ENCODE assay signal across 16 mouse cellular contexts in the genomic region with DNA sequence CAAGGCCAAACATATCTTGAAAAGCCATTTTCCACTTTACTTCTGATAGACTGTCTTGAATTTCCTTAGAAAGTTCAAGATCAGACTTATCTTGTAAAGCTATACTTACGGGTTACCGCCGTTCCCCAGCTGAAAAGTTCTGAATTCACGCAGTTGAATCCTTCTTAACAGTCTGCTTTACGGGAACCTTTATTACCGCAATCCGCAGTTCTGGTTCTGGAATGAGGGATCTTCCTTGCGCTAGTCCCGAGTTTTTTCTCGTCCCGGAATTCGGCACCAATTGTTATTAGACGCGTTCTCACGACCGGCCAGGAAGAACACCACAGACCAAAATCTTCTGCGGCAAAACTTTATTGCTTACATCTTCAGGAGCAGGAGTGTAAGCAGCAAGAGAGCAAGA. TPM values are rescaled to one million over a fixed set of nuclear protein-coding genes. Genes with fewer than 3 reads are reported as not detected.
A peak's percentile ranks its signal among the peaks of the same experiment; 100 is the strongest.
DNase-seq lines count a peak whose midpoint lies in the region.
"Had no signal": no experiment of that assay in that cellular context is flagged by ENCODE, and none has a peak within 500 bp of the region (broad histone marks: within the 10 kb centered on the region; RNA-seq: fewer than 3 reads in every experiment).

No protein-coding gene starts in this region.

- peak; percentile 39 for DNase-seq in adrenal gland, postnatal 10 days
- peak; percentile 25 to 49 for DNase-seq in cerebellum, postnatal 36 days
- DNase-seq in heart, adult 11 months: peak; percentile 97
- peak; percentile 56 for DNase-seq in kidney, postnatal 10 days
- peak; percentile 58 for DNase-seq in left cerebral cortex, adult 11 months (ENCODE audit: low spot score)
- peak; percentile 47 for DNase-seq in lung, postnatal 36 days
- peak; percentile 33 to 34 for DNase-seq in spleen, adult 18-20 months
- DNase-seq in urinary bladder, adult 2 months (ENCODE audit: low spot score): peak; percentile 58

RNA-seq across cellular contexts. Expression of gene Pramef17, which starts 6.0 kb away (rescaled TPM):
- total RNA-seq in adrenal gland, postnatal 10 days (2021): not detected
- polyA plus RNA-seq in urinary bladder, adult 2 months (2012; rRNA removed): not detected in 2 replicates
- polyA plus RNA-seq: CD4-positive, CD25-positive, alpha-beta regulatory T cell, adult 4 months; embryonic facial prominence, embryonic 14.5 days; forebrain, embryonic 16.5 days; hindbrain, embryonic 10.5 days; kidney, embryonic 14.5 days; liver, embryonic 13.5 days; neural tube, embryonic 11.5 days; spleen, adult 2 months had no signal

RNA-seq across cellular contexts. Expression of gene Gm13101, which starts 21.4 kb away (rescaled TPM):
- total RNA-seq in adrenal gland, postnatal 10 days (2021): not detected
- not detected in 2 replicates for polyA plus RNA-seq in urinary bladder, adult 2 months (2012; rRNA removed)
- polyA plus RNA-seq: CD4-positive, CD25-positive, alpha-beta regulatory T cell, adult 4 months; embryonic facial prominence, embryonic 14.5 days; forebrain, embryonic 16.5 days; hindbrain, embryonic 10.5 days; kidney, embryonic 14.5 days; liver, embryonic 13.5 days; neural tube, embryonic 11.5 days; spleen, adult 2 months had no signal

RNA-seq across cellular contexts. Expression of gene Pramef25, which starts 37.3 kb away (rescaled TPM):
- total RNA-seq in adrenal gland, postnatal 10 days (2021): not detected
- not detected in 2 replicates for polyA plus RNA-seq in urinary bladder, adult 2 months (2012; rRNA removed)
- polyA plus RNA-seq: CD4-positive, CD25-positive, alpha-beta regulatory T cell, adult 4 months; embryonic facial prominence, embryonic 14.5 days; forebrain, embryonic 16.5 days; hindbrain, embryonic 10.5 days; kidney, embryonic 14.5 days; liver, embryonic 13.5 days; neural tube, embryonic 11.5 days; spleen, adult 2 months had no signal

Comparison
In these comparisons a context has a peak if more than half of its experiments do, and no peak if none do; other contexts are left out.
1. Peak in every context shown above with its lines: DNase-seq.
2. DNase-seq: peak in every context shown above with its lines; median percentile 97 in heart, adult 11 months; 58 in left cerebral cortex, adult 11 months; 58 in urinary bladder, adult 2 months; 56 in kidney, postnatal 10 days; 47 in lung, postnatal 36 days; 39 in adrenal gland, postnatal 10 days; 37 in cerebellum, postnatal 36 days; 34 in spleen, adult 18-20 months.